Mouse (Mus musculus) embryonic facial prominence, embryonic 15.5 days (tissue): ENCODE measurements around the gene Nlgn3. TPM values are rescaled to one million over a fixed set of nuclear protein-coding genes. Genes with fewer than 3 reads are reported as not detected.

Experiments
- ATAC-seq: fragments of 200-750 bp; cut with Nextera tagmentation; 2 replicates; pipeline ENCODE4 v1.8.0; 2017; ENCODE audit warnings: low read depth, moderate TSS enrichment; ENCODE audit not compliant: insufficient number of reproducible peaks, low FRiP score, low TSS enrichment
- H3K27ac ChIP-seq: fragments of 300-500 bp; sonication (generic); replicated peaks from 2 replicates; pipeline ENCODE4 v1.5.1; 2015; ENCODE audit warnings: mild to moderate bottlenecking, inconsistent platforms
- H3K27me3 ChIP-seq: fragments of 300-500 bp; sonication (generic); 2 replicates; pipeline ENCODE4 v1.6.1; 2015; ENCODE audit warnings: inconsistent platforms
- H3K36me3 ChIP-seq: fragments of 300-500 bp; sonication (generic); 2 replicates; pipeline ENCODE4 v1.6.1; 2015; ENCODE audit warnings: mild to moderate bottlenecking, inconsistent platforms
- H3K4me1 ChIP-seq: fragments of 300-500 bp; sonication (generic); 2 replicates; pipeline ENCODE4 v1.6.1; 2015; ENCODE audit warnings: inconsistent platforms
- H3K4me2 ChIP-seq: fragments of 300-500 bp; sonication (generic); replicated peaks from 2 replicates; pipeline ENCODE4 v1.6.1; 2015; ENCODE audit warnings: mild to moderate bottlenecking, inconsistent platforms
- H3K4me3 ChIP-seq: fragments of 300-500 bp; sonication (generic); replicated peaks from 2 replicates; pipeline ENCODE4 v1.5.1; 2015; ENCODE audit warnings: mild to moderate bottlenecking, inconsistent platforms
- H3K9ac ChIP-seq: fragments of 300-500 bp; sonication (generic); 2 replicates; pipeline ENCODE4 v1.6.1; 2015; ENCODE audit warnings: inconsistent platforms
- H3K9me3 ChIP-seq: fragments of 300-500 bp; sonication (generic); replicated peaks from 2 replicates; pipeline ENCODE4 v1.6.1; 2016; ENCODE audit warnings: inconsistent platforms
- WGBS: fragments of 180-500 bp; shearing (Covaris S2); methylation state at CpG from one replicate; pipeline ENCODE4 v1.1.7; 2015; 5-methylcytosine and 5-hydroxymethylcytosine counted together
- polyA plus RNA-seq: library from polyadenylated mRNA; unstranded; fragments of >200 nt; fragmentation: Nextera tagmentation; extraction: Ambion mirVana; gene quantifications from 2 replicates; pipeline ENCODE4 v1.2.1, GENCODE M21; 2015

Gene Nlgn3
- polyA plus RNA-seq, 1 experiment from 2014 or later = 12.8 TPM

DNA sequence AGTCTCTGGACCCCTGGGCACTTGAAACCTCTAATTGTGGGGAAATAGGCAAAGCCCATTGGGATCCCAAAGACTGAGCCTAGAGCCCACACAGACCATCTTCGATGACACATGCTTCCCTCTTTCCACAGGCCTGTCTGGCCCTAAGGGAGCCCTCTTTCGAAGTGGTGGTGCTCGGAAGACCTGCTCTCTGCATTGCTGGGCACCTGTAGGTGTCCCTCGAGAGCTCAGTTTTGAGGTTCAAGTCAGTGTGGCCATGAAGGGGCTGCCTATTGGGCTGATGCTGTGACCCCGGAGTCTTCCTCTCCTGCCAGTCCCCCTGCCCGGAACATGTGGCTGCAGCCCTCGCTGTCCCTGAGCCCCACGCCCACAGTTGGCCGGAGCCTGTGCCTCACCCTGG lies 2.7 kb downstream of the Nlgn3 start:
- Histone ChIP-seq H3K4me2 (no peak overlapping the region), H3K4me3 (no peak overlapping the region), H3K27ac (no peak overlapping the region), H3K4me1 (0 out of 2 replicates have a peak, but pooled peaks cover 5% of the 10 kb centered on the region), H3K9me3 (no peaks in the 10 kb centered on the region), H3K9ac (no peak overlapping the region), H3K36me3 (no peaks in the 10 kb centered on the region), H3K27me3 (no peaks in the 10 kb centered on the region; the same call in 1 of the 2 replicates)
- no peak for ATAC-seq
- 73% methylated on average over 9 of the region's 9 CpGs for WGBS

DNA sequence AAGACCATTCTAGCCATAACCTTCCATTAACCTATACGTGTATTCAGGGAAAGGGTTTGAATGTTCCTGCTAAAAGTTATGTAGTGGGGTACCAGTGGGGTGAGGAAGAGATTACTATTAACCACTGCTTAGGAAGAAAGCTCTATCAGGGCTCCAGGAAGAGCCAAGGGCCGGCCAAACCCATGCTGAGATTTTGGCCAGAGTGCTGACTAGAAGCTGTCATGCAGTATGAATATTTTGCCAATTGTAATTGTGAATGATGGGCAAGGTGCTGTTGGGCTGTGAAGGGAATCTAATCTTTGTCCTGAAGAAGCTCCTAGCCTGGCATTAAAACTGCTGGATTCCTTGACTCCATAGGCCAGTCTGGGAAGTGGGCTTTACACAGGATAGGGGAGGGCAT lies 5.7 kb downstream of the Nlgn3 start:
- no peaks in the 10 kb centered on the region for H3K36me3 ChIP-seq
- no peak overlapping the region for H3K27ac ChIP-seq
- no peaks in the 10 kb centered on the region; the same call in 1 of the 2 replicates for H3K27me3 ChIP-seq
- no peaks in the 10 kb centered on the region for H3K9me3 ChIP-seq
- H3K4me3 ChIP-seq = no peak overlapping the region
- WGBS = 57% methylated on average over 2 of the region's 2 CpGs
- no peak overlapping the region for H3K4me2 ChIP-seq
- 0 out of 2 replicates have a peak, but pooled peaks cover 5% of the 10 kb centered on the region for H3K4me1 ChIP-seq
- no peak overlapping the region for H3K9ac ChIP-seq
- ATAC-seq = no peak

DNA sequence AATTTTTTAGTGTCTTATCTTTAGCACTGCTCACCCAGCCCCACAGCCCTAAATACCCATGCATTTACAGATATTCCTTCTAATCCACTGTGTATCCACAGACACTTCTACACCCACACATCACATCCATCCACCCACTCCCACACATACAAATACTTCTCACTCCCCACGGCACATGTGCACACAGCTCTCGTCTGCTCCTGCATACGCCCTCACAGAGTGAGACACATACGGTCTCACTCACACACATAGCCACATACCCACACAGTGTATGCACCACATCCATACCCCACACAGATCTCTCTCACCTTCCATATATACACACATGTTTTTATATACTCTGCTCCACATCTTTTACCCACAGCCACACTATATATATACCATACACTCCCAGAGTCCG lies 10.3 kb downstream of the Nlgn3 start:
- ATAC-seq = no peak
- Histone ChIP-seq H3K4me2 (no peak overlapping the region), H3K9ac (no peak overlapping the region), H3K4me3 (no peak overlapping the region), H3K4me1 (no peaks in the 10 kb centered on the region), H3K27me3 (0 out of 2 replicates have a peak, but pooled peaks cover 5% of the 10 kb centered on the region), H3K36me3 (no peaks in the 10 kb centered on the region), H3K27ac (no peak overlapping the region), H3K9me3 (no peaks in the 10 kb centered on the region)
- WGBS = 90% methylated on average over 5 of the region's 5 CpGs

DNA sequence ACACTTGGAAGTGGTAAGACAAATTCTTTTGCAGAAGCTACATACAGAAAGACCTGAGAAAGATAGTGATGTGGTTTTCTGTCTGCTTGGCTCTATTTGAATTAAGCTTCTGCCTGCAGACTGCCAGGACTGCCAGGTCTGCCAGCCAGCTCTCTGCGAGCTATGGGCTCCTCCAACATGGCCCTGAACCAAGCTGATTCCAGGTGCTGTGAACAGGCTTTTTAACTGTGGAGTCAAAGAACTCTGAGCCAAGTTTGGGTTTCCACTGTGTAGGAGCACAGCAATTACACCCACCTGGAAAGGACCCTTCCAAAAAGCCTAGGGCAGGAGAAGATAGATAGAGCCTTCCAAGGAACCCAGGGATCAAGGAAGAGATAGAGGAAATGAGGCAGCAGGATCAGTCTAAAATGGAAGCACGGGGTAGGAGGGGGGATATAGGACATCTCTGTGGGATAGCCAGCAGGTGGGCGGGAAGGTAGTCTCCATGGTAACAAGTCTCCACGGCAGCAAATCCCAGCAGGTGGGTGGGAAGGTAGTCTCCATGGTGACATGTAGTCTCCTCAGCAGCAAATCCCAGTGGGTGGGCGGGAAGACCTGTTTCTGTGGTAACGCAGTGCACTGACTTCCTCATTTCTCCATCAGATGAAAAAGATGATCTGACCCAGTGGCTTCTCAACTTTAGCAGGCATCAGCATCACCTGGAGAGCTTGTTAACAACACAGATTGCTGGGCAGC lies 14.8 kb downstream of the Nlgn3 start:
- H3K36me3 ChIP-seq = no peaks in the 10 kb centered on the region
- no peak overlapping the region for H3K4me3 ChIP-seq
- H3K9me3 ChIP-seq = no peaks in the 10 kb centered on the region
- no peak overlapping the region for H3K27ac ChIP-seq
- 32% methylated on average over 6 of the region's 6 CpGs for WGBS
- H3K27me3 ChIP-seq = 0 out of 2 replicates have a peak, but pooled peaks cover 8% of the 10 kb centered on the region
- H3K4me2 ChIP-seq = no peak overlapping the region
- no peak for ATAC-seq
- H3K4me1 ChIP-seq = no peaks in the 10 kb centered on the region
- no peak overlapping the region for H3K9ac ChIP-seq

DNA sequence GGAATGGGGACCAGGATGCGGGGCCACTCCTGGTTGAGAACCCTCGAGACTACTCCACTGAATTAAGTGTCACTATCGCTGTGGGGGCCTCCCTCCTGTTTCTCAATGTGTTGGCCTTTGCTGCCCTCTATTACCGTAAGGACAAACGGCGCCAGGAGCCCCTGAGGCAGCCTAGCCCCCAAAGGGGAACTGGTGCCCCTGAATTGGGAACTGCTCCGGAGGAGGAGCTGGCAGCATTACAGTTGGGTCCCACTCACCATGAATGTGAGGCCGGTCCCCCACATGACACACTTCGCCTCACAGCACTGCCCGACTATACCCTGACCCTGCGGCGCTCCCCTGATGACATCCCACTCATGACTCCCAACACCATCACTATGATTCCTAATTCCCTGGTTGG lies 20.8 kb downstream of the Nlgn3 start:
- WGBS = 88% methylated on average over 12 of the region's 12 CpGs
- H3K27ac ChIP-seq = no peak overlapping the region
- H3K27me3 ChIP-seq = 0 out of 2 replicates have a peak, but pooled peaks cover 3% of the 10 kb centered on the region
- H3K4me3 ChIP-seq = no peak overlapping the region
- ATAC-seq = no peak
- H3K4me2 ChIP-seq = no peak overlapping the region
- no peaks in the 10 kb centered on the region for H3K36me3 ChIP-seq
- no peaks in the 10 kb centered on the region for H3K4me1 ChIP-seq
- H3K9me3 ChIP-seq = no peaks in the 10 kb centered on the region
- no peak overlapping the region for H3K9ac ChIP-seq

DNA sequence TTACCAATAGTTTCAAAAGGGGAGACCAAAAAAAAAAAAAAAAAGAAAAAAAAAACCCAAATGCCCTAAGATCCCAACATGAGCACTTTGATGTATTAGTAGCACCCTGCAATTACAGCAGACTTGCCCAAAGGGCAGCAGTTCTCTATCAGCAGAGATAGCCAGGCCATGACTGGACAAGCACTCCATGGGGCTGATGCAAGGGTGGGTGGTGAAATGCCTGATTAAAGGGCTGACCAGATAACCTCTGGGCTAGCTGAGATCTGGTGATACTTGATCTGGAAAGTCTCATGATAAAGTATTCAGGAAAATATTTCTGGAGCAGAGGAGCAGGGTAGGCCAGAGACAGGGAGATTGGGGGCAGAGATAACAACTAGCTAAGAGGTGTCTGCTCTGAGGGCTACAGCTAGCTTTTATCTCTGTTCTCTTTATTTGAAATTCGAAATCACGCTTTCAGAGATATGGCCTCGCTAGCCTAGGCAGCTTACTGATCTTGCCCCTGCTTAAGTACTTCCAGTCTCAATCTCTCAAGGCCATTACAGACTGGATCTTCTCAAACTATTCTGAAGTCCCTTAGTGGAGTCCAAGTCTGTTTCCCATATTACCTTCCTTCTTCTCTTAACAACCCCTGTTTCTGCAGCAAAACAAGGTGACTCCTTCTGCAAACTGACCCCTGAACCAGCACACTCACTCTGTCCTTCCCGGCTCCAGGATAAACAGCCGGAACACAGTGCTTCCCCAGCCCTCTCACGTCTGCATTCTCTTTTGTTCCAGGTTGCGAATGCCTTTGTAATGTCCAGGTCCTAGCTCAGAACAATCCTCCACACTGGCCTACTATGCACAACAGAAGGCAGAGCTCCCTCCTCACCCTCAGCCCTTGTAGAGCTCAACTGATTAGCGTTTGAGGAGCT lies 27.3 kb downstream of the Nlgn3 start:
- no peaks in the 10 kb centered on the region for H3K9me3 ChIP-seq
- no peaks in the 10 kb centered on the region for H3K27me3 ChIP-seq
- no peaks in the 10 kb centered on the region for H3K36me3 ChIP-seq
- ATAC-seq = no peak
- no peak overlapping the region for H3K9ac ChIP-seq
- H3K4me3 ChIP-seq = no peak overlapping the region
- WGBS = 57% methylated on average over 8 of the region's 8 CpGs
- H3K4me2 ChIP-seq = no peak overlapping the region
- no peak overlapping the region for H3K27ac ChIP-seq
- no peaks in the 10 kb centered on the region for H3K4me1 ChIP-seq

DNA sequence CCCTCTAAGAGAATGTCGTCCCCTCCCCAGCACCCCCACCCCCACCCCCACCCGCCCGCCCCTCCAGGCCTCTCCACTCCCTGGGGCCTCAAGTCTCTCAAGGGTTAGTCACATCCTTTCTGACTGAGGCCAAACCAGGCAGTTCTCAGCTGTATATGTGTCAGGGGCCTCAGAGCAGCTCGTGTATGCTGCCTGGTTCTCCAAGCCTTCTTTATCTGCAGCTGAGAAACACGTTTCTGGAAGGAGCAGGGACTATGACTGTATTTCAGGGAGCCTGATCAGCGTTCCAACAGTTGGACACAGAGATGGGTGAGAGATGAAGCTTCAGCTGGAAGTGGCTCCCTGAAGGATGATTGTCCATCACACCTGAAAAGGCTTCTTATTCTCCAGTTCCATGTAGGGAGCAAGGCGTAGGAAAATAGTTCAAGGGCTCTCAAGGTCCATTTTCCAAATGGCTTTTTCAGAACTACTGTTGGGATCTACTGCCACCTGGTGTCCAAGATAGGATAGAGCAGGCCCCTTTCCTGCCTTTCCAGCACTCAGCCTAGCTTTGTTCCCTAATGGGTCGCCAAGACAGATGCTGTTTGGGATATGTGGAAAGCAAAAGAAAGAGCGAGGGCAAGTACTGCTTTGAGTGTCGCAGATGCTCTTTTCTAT lies 30.5 kb downstream of the Nlgn3 start:
- Histone ChIP-seq H3K4me2 (peak overlapping the region; percentile 15; the same call in 1 of the 2 replicates), H3K4me3 (no peak overlapping the region), H3K9me3 (no peaks in the 10 kb centered on the region), H3K27me3 (no peaks in the 10 kb centered on the region), H3K27ac (peak overlapping the region; percentile 51), H3K36me3 (no peaks in the 10 kb centered on the region), H3K9ac (no peak overlapping the region), H3K4me1 (no peaks in the 10 kb centered on the region)
- WGBS = 15% methylated on average over 9 of the region's 10 CpGs
- ATAC-seq = no peak

DNA sequence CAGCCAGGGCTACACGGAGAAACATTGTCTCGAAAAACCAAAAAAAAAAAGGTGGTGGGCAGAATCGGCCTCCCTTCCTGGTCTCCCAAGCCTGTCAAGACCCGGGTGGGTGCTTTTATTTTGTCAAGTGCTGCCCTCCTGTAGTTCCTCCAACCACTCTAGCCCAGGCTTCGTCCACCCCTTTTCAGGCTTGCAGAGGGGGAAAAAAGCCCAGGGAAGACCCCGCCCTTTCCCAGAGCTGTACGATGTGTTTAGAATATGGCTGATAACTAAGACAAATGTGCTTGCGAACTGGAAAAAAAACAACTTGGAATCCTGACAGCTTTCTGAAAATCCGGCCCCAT lies 33.0 kb downstream of the Nlgn3 start:
- Histone ChIP-seq H3K27me3 (no peaks in the 10 kb centered on the region), H3K27ac (peak overlapping the region; percentile 91), H3K9me3 (no peaks in the 10 kb centered on the region), H3K4me1 (no peaks in the 10 kb centered on the region), H3K36me3 (no peaks in the 10 kb centered on the region), H3K4me2 (peak overlapping the region; percentile 39), H3K9ac (0 out of 2 replicates have a peak overlapping the region, but pooled peaks have one; percentile 15), H3K4me3 (peak overlapping the region; percentile 40)
- ATAC-seq = peak; percentile 4; the same call in 1 of the 2 replicates
- 39% methylated on average over 8 of the region's 9 CpGs for WGBS

DNA sequence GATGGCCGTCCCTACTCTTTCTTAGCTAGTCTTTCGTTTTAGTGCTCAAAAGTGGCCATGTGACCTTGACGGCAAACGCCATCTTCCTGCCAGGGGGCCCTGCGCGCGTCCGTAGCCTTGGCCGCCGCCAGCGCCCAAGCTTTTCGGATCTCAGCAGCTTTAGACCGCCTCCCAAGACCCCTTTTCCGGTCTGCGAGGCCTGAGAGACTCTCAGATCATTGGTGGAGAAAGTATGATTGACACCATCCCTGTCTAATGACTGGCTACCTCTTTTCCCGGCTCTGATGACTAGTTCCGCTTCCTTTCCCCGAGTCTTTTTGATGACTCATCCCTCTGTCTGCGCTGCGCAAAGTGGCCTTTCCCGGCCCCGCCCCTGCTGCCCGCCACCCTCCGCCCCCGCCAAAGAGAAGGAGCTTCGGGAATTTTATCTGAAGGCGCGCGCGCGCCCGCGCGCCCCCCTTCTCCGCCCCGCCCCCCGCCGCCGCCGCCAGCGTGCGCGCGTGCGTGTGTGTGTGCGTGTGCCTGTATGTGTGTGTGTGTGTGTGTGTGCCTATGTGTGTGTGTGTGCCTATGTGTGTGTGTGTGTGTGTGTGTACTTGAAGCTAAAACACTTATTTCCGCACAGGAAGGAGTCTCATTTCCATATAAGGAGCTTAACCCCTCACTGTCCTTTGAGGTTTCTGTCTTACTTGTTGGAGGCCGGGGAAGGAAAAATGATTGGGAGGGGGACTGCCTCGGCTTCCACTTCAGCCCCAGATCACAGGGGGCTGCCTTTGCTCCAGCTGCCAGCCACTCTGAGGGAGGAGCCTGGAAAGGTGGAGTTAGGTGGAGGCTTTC lies 33.6 kb downstream of the Nlgn3 start:
- H3K4me1 ChIP-seq = no peaks in the 10 kb centered on the region

DNA sequence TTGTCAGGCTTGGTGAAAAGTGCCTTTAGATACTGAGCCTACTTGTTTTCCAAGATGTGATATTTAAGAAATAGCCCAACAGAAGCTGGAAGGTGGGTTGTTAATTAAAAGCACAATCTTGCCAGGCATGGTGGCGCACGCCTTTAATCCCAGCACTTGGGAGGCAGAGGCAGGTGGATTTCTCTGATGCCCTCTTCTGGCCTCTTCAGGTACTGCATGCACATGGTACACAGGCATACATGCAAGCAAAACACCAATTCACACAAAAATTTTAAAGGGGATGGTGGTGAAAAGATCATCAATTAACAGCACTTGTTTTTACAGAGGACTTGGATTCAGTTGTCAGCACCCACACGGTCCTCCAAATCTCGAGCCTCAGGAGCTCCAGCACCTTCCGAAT lies 35.6 kb downstream of the Nlgn3 start:
- Histone ChIP-seq H3K9me3 (no peaks in the 10 kb centered on the region), H3K36me3 (no peaks in the 10 kb centered on the region), H3K4me3 (no peak overlapping the region), H3K9ac (no peak overlapping the region), H3K4me2 (no peak overlapping the region), H3K27ac (no peak overlapping the region), H3K27me3 (no peaks in the 10 kb centered on the region), H3K4me1 (no peaks in the 10 kb centered on the region)
- ATAC-seq = no peak
- WGBS = 86% methylated on average over 5 of the region's 5 CpGs

More for the DNA sequence above, 33.6 kb downstream of the Nlgn3 start:
- H3K9me3 ChIP-seq = no peaks in the 10 kb centered on the region
- H3K4me3 ChIP-seq = peak overlapping the region; percentile 40
- H3K36me3 ChIP-seq = no peaks in the 10 kb centered on the region
- H3K9ac ChIP-seq = peak overlapping the region; percentile 15; the same call in 1 of the 2 replicates
- peak overlapping the region; percentile 91 for H3K27ac ChIP-seq
- 18% methylated on average over 46 of the region's 49 CpGs for WGBS
- no peaks in the 10 kb centered on the region for H3K27me3 ChIP-seq
- peak overlapping the region; percentile 48 for H3K4me2 ChIP-seq
- ATAC-seq = peak; percentile 95
